Mouse (Mus musculus) olfactory bulb, adult 2 months (tissue): ENCODE measurements at regions not wholly inside any gene's neighbourhood (a gene's known extent, or its start where the extent isn't known, plus 50 kb on each side); places are given as distances from the start of the nearest gene placed in this dataset.

Experiments used
- H3K27ac ChIP-seq: fragments of 200-500 bp; 2 replicates; pipeline ENCODE4 v1.5.1; 2012; ENCODE audit warnings: low read depth, low read length; ENCODE audit not compliant: insufficient read depth
- H3K4me1 ChIP-seq: fragments of 200-500 bp; 2 replicates; pipeline ENCODE4 v1.6.1; 2012; ENCODE audit warnings: low read length; ENCODE audit not compliant: control insufficient read depth, insufficient read depth
- H3K4me3 ChIP-seq: fragments of 200-500 bp; 2 replicates; pipeline ENCODE4 v1.5.1; 2012; ENCODE audit warnings: mild to moderate bottlenecking, low read depth, low read length, moderate library complexity; ENCODE audit not compliant: insufficient read depth
- CTCF ChIP-seq: fragments of 200-500 bp; IDR thresholded peaks from 2 replicates; pipeline ENCODE4 v1.5.1; 2012; ENCODE audit warnings: low read depth, mild to moderate bottlenecking, low read length, moderate library complexity; ENCODE audit not compliant: insufficient read depth
- POLR2A ChIP-seq: fragments of 200-500 bp; IDR thresholded peaks from 2 replicates; pipeline ENCODE4 v1.6.1; 2012; ENCODE audit warnings: mild to moderate bottlenecking, low read depth, low read length, moderate library complexity; ENCODE audit not compliant: insufficient read depth
- WGBS: fragments of 180-500 bp; shearing (Covaris S2); methylation state at CpG from one replicate; pipeline ENCODE4 v1.1.7; 2018; 5-methylcytosine and 5-hydroxymethylcytosine counted together

GRCm38 (mm10) chr16:30652692-30653091 lies 53.2 kb downstream of the Fam43a start:
- 95% methylated on average over 4 of the region's 4 CpGs for WGBS
- Histone ChIP-seq H3K4me3 (no peak overlapping the region), H3K27ac (no peak overlapping the region), H3K4me1 (peaks cover 28% of the 10 kb centered on the region)
- no peak for TF ChIP-seq CTCF
- TF ChIP-seq POLR2A, result no peak

GRCm38 (mm10) chr16:30653806-30654205 lies 54.3 kb downstream of the Fam43a start:
- WGBS, result 74% methylated on average over 5 of the region's 5 CpGs
- TF ChIP-seq POLR2A (no peak), CTCF (no peak)
- H3K27ac ChIP-seq, result no peak overlapping the region
- no peak overlapping the region for H3K4me3 ChIP-seq
- peaks cover 32% of the 10 kb centered on the region for H3K4me1 ChIP-seq

- Histone ChIP-seq H3K4me1 (peaks cover 32% of the 10 kb centered on the region), H3K4me3 (no peak overlapping the region), H3K27ac (no peak overlapping the region)
- TF ChIP-seq POLR2A (no peak), CTCF (no peak)
- WGBS, result 75% methylated on average over 9 of the region's 9 CpGs
Observed at GRCm38 (mm10) chr16:30654226-30654625, 54.7 kb downstream of the Fam43a start.

- no peak overlapping the region for H3K4me3 ChIP-seq
- H3K27ac ChIP-seq, result peak overlapping the region; percentile 19; the same call in 1 of the 2 replicates
- 32% methylated on average over 5 of the region's 5 CpGs for WGBS
- H3K4me1 ChIP-seq, result peaks cover 32% of the 10 kb centered on the region
- no peak for TF ChIP-seq CTCF
- no peak for TF ChIP-seq POLR2A
Observed at GRCm38 (mm10) chr16:30655798-30656221, 56.3 kb downstream of the Fam43a start.

DNA sequence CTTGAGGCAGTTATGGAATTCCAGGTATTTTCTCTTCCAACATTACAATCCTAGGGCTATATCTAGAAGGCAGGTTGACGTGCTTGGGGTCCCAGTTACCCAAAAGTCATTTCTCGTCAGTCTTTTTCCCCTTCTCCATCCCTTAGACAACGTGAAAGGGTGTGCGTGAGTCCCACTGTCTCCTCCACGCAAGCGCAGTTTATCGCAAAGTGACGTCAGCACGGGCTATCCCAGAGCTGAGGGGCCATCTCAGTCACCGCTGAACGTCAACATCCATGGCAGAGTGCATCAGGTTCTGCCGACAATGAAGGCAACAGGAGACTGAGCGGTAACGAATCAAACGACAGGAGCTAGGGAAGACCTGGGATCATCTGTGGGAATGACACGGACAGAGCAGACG lies 57.4 kb downstream of the Fam43a start:
- WGBS, result 95% methylated on average over 17 of the region's 17 CpGs
- Histone ChIP-seq H3K4me1 (peaks cover 32% of the 10 kb centered on the region), H3K27ac (no peak overlapping the region), H3K4me3 (no peak overlapping the region)
- TF ChIP-seq CTCF, result no peak
- no peak for TF ChIP-seq POLR2A

DNA sequence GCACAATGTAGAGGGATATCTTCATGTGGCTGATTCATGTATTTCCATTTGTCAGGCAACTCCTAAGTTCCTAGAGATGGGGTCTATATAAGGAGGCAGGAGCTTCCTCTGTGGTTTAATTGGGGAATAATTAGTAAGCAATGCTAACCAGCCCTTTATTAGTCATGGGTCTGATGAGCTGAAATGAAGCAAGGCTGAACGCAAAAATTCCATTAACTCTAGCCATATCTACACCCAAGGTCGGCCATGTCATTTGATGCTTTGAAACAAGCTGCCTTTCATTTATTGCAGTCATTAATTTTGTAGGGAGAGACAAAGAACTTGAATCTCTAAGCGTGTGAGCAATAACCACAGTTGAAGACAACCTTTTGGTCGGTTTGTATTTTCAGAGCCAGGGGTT lies 59.4 kb downstream of the Fam43a start:
- no peak overlapping the region for H3K4me3 ChIP-seq
- WGBS, result 62% methylated on average over 4 of the region's 4 CpGs
- no peak overlapping the region for H3K27ac ChIP-seq
- H3K4me1 ChIP-seq, result peaks cover 30% of the 10 kb centered on the region
- no peak for TF ChIP-seq POLR2A
- TF ChIP-seq CTCF, result no peak

GRCm38 (mm10) chr16:30661086-30661977 lies 61.8 kb downstream of the Fam43a start:
- H3K27ac ChIP-seq, result no peak overlapping the region
- H3K4me3 ChIP-seq, result no peak overlapping the region
- 78% methylated on average over 16 of the region's 16 CpGs for WGBS
- peaks cover 13% of the 10 kb centered on the region for H3K4me1 ChIP-seq
- no peak for TF ChIP-seq POLR2A
- no peak for TF ChIP-seq CTCF

- WGBS, result 87% methylated on average over 8 of the region's 8 CpGs
- Histone ChIP-seq H3K4me3 (no peak overlapping the region), H3K27ac (no peak overlapping the region), H3K4me1 (peaks cover 2% of the 10 kb centered on the region)
- TF ChIP-seq CTCF (no peak), POLR2A (no peak)
Observed at GRCm38 (mm10) chr16:30663055-30663454, 63.5 kb downstream of the Fam43a start.

DNA sequence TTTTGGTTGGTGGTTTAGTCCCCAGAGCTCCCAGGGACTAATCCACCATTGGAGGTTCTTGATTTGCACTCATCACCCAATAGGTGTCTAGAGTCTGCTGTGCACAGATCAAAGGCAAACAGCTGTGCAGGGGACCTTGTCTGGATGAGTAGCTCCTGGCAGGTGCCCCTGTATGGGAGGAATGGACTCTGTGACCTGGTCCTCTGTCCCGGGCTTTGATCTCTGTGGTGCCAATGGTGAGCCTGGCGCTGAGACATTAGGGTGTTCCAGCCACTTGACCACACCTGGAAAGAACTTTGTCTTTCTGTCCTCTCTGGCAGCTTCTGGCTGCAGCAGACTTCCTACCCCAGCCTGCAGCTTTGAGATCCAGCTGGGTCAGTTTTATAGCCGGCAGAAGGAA lies 64.4 kb downstream of the Fam43a start:
- WGBS, result 91% methylated on average over 3 of the region's 3 CpGs
- H3K4me1 ChIP-seq, result no peaks in the 10 kb centered on the region; the same call in none of the 2 replicates
- no peak for TF ChIP-seq CTCF
- TF ChIP-seq POLR2A, result no peak
- no peak overlapping the region for H3K27ac ChIP-seq
- no peak overlapping the region for H3K4me3 ChIP-seq

DNA sequence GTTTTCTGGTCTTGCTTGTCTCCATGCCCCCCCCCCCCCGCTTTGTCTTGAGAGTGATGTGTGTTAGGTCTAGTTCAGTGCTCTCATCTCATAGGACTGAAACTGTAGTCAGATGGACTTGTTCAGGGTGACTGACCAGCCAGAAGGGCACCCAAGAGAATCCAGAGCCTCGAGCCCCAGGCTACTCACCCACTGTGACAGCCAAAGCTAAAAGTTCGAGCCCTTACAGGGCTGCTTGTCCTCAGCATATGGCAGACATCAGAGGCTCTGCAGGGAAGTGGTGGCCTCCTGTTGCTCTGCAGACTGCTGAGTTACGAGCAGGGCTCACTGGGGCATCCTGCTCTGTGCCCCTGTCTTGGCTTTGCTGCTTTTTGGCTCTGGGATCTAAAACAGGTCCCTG lies 64.9 kb downstream of the Fam43a start:
- H3K4me3 ChIP-seq, result no peak overlapping the region
- no peak overlapping the region for H3K27ac ChIP-seq
- WGBS, result 85% methylated on average over 4 of the region's 4 CpGs
- no peaks in the 10 kb centered on the region; the same call in none of the 2 replicates for H3K4me1 ChIP-seq
- TF ChIP-seq POLR2A (no peak), CTCF (no peak)
